Mouse (Mus musculus) kidney, embryonic 15.5 days (tissue): ENCODE measurements at regions not wholly inside any gene's neighbourhood (a gene's known extent, or its start where the extent isn't known, plus 50 kb on each side); places are given as distances from the start of the nearest gene placed in this dataset.
A peak's percentile ranks its signal among the peaks of the same experiment; 100 is the strongest.

Experiments
- ATAC-seq: fragments of 200-750 bp; cut with Nextera tagmentation; replicated peaks from 2 replicates; pipeline ENCODE4 v1.8.0; 2017; ENCODE audit warnings: moderate TSS enrichment; ENCODE audit not compliant: low FRiP score
- H3K27ac ChIP-seq: fragments of 300-500 bp; sonication (generic); 2 replicates; pipeline ENCODE4 v1.5.1; 2015; ENCODE audit warnings: mild to moderate bottlenecking, inconsistent platforms
- H3K27me3 ChIP-seq: fragments of 300-500 bp; sonication (generic); 2 replicates; pipeline ENCODE4 v1.6.1; 2015; ENCODE audit warnings: inconsistent platforms
- H3K36me3 ChIP-seq: fragments of 300-500 bp; sonication (generic); 2 replicates; pipeline ENCODE4 v1.6.1; 2015; ENCODE audit warnings: inconsistent platforms
- H3K4me1 ChIP-seq: fragments of 300-500 bp; sonication (generic); 2 replicates; pipeline ENCODE4 v1.6.1; 2015; ENCODE audit warnings: inconsistent platforms
- H3K4me2 ChIP-seq: fragments of 300-500 bp; sonication (generic); 2 replicates; pipeline ENCODE4 v1.6.1; 2015; ENCODE audit warnings: moderate library complexity, mild to moderate bottlenecking, inconsistent platforms
- H3K4me3 ChIP-seq: fragments of 300-500 bp; sonication (generic); replicated peaks from 2 replicates; pipeline ENCODE4 v1.5.1; 2015; ENCODE audit warnings: mild to moderate bottlenecking, inconsistent platforms
- H3K9ac ChIP-seq: fragments of 300-500 bp; sonication (generic); 2 replicates; pipeline ENCODE4 v1.6.1; 2015; ENCODE audit warnings: mild to moderate bottlenecking, inconsistent platforms
- H3K9me3 ChIP-seq: fragments of 300-500 bp; sonication (generic); replicated peaks from 2 replicates; pipeline ENCODE4 v1.6.1; 2016; ENCODE audit warnings: inconsistent platforms
- WGBS: fragments of 180-500 bp; shearing (Covaris S2); methylation state at CpG from one replicate; pipeline ENCODE4 v1.1.7; 2015; ENCODE audit warnings: mixed read lengths; 5-methylcytosine and 5-hydroxymethylcytosine counted together

DNA sequence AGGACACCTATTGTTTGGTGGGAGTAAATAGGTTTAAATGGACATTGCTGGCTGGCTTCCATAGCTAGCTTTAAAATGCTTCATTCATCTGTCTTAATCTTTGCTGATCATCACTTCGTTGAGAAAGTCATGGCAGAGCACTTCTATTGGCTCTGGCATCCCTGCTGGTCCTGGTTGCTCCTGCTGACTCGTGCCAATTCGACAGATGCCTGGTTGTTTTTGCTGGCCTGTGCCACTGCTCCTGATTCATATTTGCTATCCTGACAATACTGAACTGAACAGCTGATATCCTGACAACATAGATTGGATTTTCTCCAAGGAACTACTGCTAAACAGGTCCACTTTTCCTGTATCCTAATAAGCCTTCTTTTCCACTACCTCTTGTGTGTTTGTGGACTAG is 417.1 kb downstream of the Col12a1 start:
- no peak overlapping the region for H3K4me3 ChIP-seq
- no peaks in the 10 kb centered on the region for H3K4me1 ChIP-seq
- no peaks in the 10 kb centered on the region for H3K36me3 ChIP-seq
- no peaks in the 10 kb centered on the region for H3K27me3 ChIP-seq
- 74% methylated on average over 3 of the region's 3 CpGs for WGBS
- ATAC-seq = no peak
- no peak overlapping the region for H3K9ac ChIP-seq
- H3K27ac ChIP-seq = no peak overlapping the region
- H3K4me2 ChIP-seq = no peak overlapping the region
- no peaks in the 10 kb centered on the region for H3K9me3 ChIP-seq

- WGBS = 39% methylated on average over 3 of the region's 3 CpGs
- ATAC-seq = no peak
- Histone ChIP-seq H3K4me3 (no peak overlapping the region), H3K27ac (no peak overlapping the region), H3K4me1 (no peaks in the 10 kb centered on the region), H3K36me3 (no peaks in the 10 kb centered on the region), H3K27me3 (no peaks in the 10 kb centered on the region), H3K9ac (no peak overlapping the region), H3K9me3 (no peaks in the 10 kb centered on the region), H3K4me2 (no peak overlapping the region)
These were observed 408.0 kb downstream of the Col12a1 start for GRCm38 (mm10) chr9:79310591-79310990.

GRCm38 (mm10) chr9:79317411-79317810 is 401.2 kb downstream of the Col12a1 start:
- no peak overlapping the region for H3K9ac ChIP-seq
- no peak overlapping the region for H3K4me2 ChIP-seq
- no peaks in the 10 kb centered on the region for H3K27me3 ChIP-seq
- no peaks in the 10 kb centered on the region for H3K36me3 ChIP-seq
- H3K9me3 ChIP-seq = no peaks in the 10 kb centered on the region
- H3K4me3 ChIP-seq = no peak overlapping the region
- no peak overlapping the region for H3K27ac ChIP-seq
- no peaks in the 10 kb centered on the region for H3K4me1 ChIP-seq
- no peak for ATAC-seq

- Histone ChIP-seq H3K9ac (no peak overlapping the region), H3K4me3 (no peak overlapping the region), H3K9me3 (no peaks in the 10 kb centered on the region; the same call in 1 of the 2 replicates), H3K36me3 (no peaks in the 10 kb centered on the region), H3K27ac (no peak overlapping the region), H3K4me1 (no peaks in the 10 kb centered on the region), H3K4me2 (no peak overlapping the region), H3K27me3 (no peaks in the 10 kb centered on the region)
- no peak for ATAC-seq
- WGBS = 94% methylated on average over 15 of the region's 15 CpGs
These were observed 372.1 kb downstream of the Col12a1 start for GRCm38 (mm10) chr9:79346371-79347096.

DNA sequence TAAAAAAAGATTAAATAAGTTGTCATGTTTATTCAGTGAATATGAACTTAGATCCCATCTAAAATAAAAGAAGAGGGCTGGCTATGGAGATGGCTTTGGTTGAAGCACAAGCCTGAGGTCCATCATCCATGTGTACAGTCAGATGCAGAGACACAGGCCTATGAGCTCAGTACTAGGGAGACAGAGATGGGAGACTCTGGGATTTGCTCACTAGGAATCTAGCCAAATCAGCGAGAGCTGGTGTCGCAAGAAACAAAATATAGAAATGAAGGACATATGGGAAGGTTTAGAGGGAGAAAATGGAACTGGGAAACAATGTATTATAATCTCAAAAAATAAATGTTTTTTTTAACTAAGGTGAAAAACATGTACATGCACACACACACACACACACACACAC is 326.6 kb downstream of the Col12a1 start:
- Histone ChIP-seq H3K36me3 (no peaks in the 10 kb centered on the region), H3K9me3 (no peaks in the 10 kb centered on the region), H3K4me3 (no peak overlapping the region), H3K27ac (no peak overlapping the region), H3K9ac (no peak overlapping the region), H3K27me3 (no peaks in the 10 kb centered on the region), H3K4me2 (no peak overlapping the region), H3K4me1 (no peaks in the 10 kb centered on the region)
- WGBS = 86% methylated on average over 2 of the region's 2 CpGs
- no peak for ATAC-seq

DNA sequence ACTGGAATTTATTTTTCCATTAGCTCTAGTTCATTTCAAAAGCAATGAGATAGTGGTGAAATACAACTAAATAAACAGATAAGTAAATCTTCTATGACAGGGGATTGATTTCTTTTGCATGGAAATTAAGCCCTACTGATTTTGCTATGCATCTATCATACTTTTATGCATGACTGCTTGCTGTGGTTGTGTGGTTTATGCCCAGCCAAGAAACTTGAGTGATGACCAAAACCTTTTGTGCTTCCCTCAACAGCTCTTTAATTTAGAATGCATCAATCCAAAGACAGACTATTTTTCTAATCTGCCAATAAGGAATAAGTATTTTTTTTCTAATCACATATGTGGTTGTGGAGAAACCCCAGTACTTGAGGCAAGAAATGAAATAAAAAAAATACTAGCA is 303.6 kb downstream of the Col12a1 start:
- H3K9me3 ChIP-seq = no peaks in the 10 kb centered on the region
- ATAC-seq = no peak
- H3K4me1 ChIP-seq = no peaks in the 10 kb centered on the region
- no peaks in the 10 kb centered on the region for H3K36me3 ChIP-seq
- H3K9ac ChIP-seq = no peak overlapping the region
- H3K27ac ChIP-seq = no peak overlapping the region
- H3K4me3 ChIP-seq = no peak overlapping the region
- no peak overlapping the region for H3K4me2 ChIP-seq
- no peaks in the 10 kb centered on the region for H3K27me3 ChIP-seq

GRCm38 (mm10) chr9:79430417-79430816 is 288.2 kb downstream of the Col12a1 start:
- H3K9ac ChIP-seq = no peak overlapping the region
- WGBS = 64% methylated on average over 1 of the region's 1 CpGs

GRCm38 (mm10) chr9:79437636-79438035 is 281.0 kb downstream of the Col12a1 start:
- no peak overlapping the region for H3K9ac ChIP-seq
- no peak overlapping the region for H3K27ac ChIP-seq
- H3K36me3 ChIP-seq = no peaks in the 10 kb centered on the region
- H3K4me2 ChIP-seq = no peak overlapping the region
- 75% methylated on average over 3 of the region's 3 CpGs for WGBS
- H3K9me3 ChIP-seq = no peaks in the 10 kb centered on the region
- H3K27me3 ChIP-seq = no peaks in the 10 kb centered on the region
- no peak overlapping the region for H3K4me3 ChIP-seq
- no peak for ATAC-seq
- H3K4me1 ChIP-seq = 0 out of 2 replicates have a peak, but pooled peaks cover 7% of the 10 kb centered on the region

More at GRCm38 (mm10) chr9:79430417-79430816, 288.2 kb downstream of the Col12a1 start:
- H3K4me2 ChIP-seq = no peak overlapping the region
- no peaks in the 10 kb centered on the region for H3K4me1 ChIP-seq
- ATAC-seq = no peak
- H3K27ac ChIP-seq = no peak overlapping the region
- no peaks in the 10 kb centered on the region for H3K9me3 ChIP-seq
- H3K4me3 ChIP-seq = no peak overlapping the region
- no peaks in the 10 kb centered on the region for H3K27me3 ChIP-seq
- H3K36me3 ChIP-seq = no peaks in the 10 kb centered on the region

GRCm38 (mm10) chr9:79439233-79439960 is 279.2 kb downstream of the Col12a1 start:
- H3K9me3 ChIP-seq = no peaks in the 10 kb centered on the region
- H3K9ac ChIP-seq = no peak overlapping the region
- peak overlapping the region; percentile 58 for H3K27ac ChIP-seq
- ATAC-seq = peak; percentile 58; the same call in 1 of the 2 replicates
- no peaks in the 10 kb centered on the region for H3K27me3 ChIP-seq
- H3K4me3 ChIP-seq = no peak overlapping the region
- 0 out of 2 replicates have a peak, but pooled peaks cover 7% of the 10 kb centered on the region for H3K4me1 ChIP-seq
- 41% methylated on average over 11 of the region's 11 CpGs for WGBS
- H3K4me2 ChIP-seq = no peak overlapping the region
- H3K36me3 ChIP-seq = no peaks in the 10 kb centered on the region

- Histone ChIP-seq H3K9ac (no peak overlapping the region), H3K4me1 (no peaks in the 10 kb centered on the region), H3K27me3 (no peaks in the 10 kb centered on the region), H3K9me3 (no peaks in the 10 kb centered on the region), H3K27ac (no peak overlapping the region), H3K4me3 (no peak overlapping the region), H3K36me3 (no peaks in the 10 kb centered on the region), H3K4me2 (no peak overlapping the region)
- ATAC-seq = no peak
- WGBS = 89% methylated on average over 3 of the region's 3 CpGs
These were observed 263.4 kb downstream of the Col12a1 start for GRCm38 (mm10) chr9:79455226-79455625.

DNA sequence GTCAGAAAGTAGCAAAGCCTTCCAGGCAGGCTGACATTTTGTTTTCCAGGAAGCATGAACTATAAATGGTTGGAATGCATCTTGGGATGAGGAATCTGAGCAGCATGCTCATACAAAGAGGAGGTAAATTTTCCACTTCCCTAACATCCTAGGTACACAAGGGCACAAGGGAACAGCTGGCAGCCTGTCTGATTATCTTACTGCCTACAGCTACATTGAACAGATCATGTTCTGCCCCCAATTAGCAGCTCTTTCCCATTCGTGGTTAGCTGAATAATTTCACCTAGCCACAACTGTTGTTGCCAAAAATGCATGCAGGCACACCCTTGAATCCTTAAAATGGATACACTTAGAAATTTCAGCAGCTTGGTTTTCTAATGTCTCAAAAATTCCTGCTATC is 239.5 kb downstream of the Col12a1 start:
- ATAC-seq = no peak
- Histone ChIP-seq H3K9ac (no peak overlapping the region), H3K4me1 (no peaks in the 10 kb centered on the region), H3K4me2 (no peak overlapping the region), H3K36me3 (no peaks in the 10 kb centered on the region), H3K27me3 (no peaks in the 10 kb centered on the region), H3K27ac (no peak overlapping the region), H3K9me3 (no peaks in the 10 kb centered on the region), H3K4me3 (no peak overlapping the region)
- WGBS = 23% methylated on average over 1 of the region's 1 CpGs

GRCm38 (mm10) chr9:79500253-79500652 is 218.4 kb downstream of the Col12a1 start:
- Histone ChIP-seq H3K4me1 (no peaks in the 10 kb centered on the region), H3K27ac (no peak overlapping the region), H3K4me3 (no peak overlapping the region), H3K4me2 (no peak overlapping the region), H3K27me3 (no peaks in the 10 kb centered on the region), H3K36me3 (no peaks in the 10 kb centered on the region), H3K9ac (no peak overlapping the region), H3K9me3 (no peaks in the 10 kb centered on the region)
- 51% methylated on average over 2 of the region's 2 CpGs for WGBS
- ATAC-seq = no peak
